Mouse (Mus musculus): ENCODE results near the gene Fkbp3. TPM values are rescaled to one million over a fixed set of nuclear protein-coding genes. Genes with fewer than 3 reads are reported as not detected.
A peak's percentile ranks its signal among the peaks of the same experiment; 100 is the strongest.
"Not testable (repeated sequence)": the region's sequence is repeated elsewhere in the genome, so short reads cannot be mapped to it uniquely, and the experiment has no call there.

Fkbp3 gene
- 283 and 288 TPM in 2 replicates for total RNA-seq (2017)

- ATAC-seq (replicated peaks; ENCODE audit: low read depth, poor library complexity, severe bottlenecking) = peak; percentile 85
Measured at GRCm38 (mm10) chr12:65073611-65074178, at the start of gene Fkbp3. TSS of gene Fkbp3 (minus strand) at chr12:65074007.

GRCm38 (mm10) chr12:65119451-65119850, 45.6 kb upstream of the Fkbp3 start:
- no peak for ATAC-seq (replicated peaks; ENCODE audit: low read depth, poor library complexity, severe bottlenecking)

- no peak for ATAC-seq (replicated peaks; ENCODE audit: low read depth, poor library complexity, severe bottlenecking)
Measured at GRCm38 (mm10) chr12:65118968-65119367, 45.2 kb upstream of the Fkbp3 start.

- ATAC-seq (replicated peaks; ENCODE audit: low read depth, poor library complexity, severe bottlenecking) = not testable (repeated sequence)
Measured at GRCm38 (mm10) chr12:65114978-65115377, 41.2 kb upstream of the Fkbp3 start.

- ATAC-seq (replicated peaks; ENCODE audit: low read depth, poor library complexity, severe bottlenecking) = no peak
Measured at GRCm38 (mm10) chr12:65113925-65114324, 40.1 kb upstream of the Fkbp3 start.

GRCm38 (mm10) chr12:65112811-65113210, 39.0 kb upstream of the Fkbp3 start:
- ATAC-seq (replicated peaks; ENCODE audit: low read depth, poor library complexity, severe bottlenecking) = no peak

- ATAC-seq (replicated peaks; ENCODE audit: low read depth, poor library complexity, severe bottlenecking) = no peak
Measured at GRCm38 (mm10) chr12:65111503-65111902, 37.7 kb upstream of the Fkbp3 start.

GRCm38 (mm10) chr12:65108746-65109145, 34.9 kb upstream of the Fkbp3 start:
- ATAC-seq (replicated peaks; ENCODE audit: low read depth, poor library complexity, severe bottlenecking) = no peak

GRCm38 (mm10) chr12:65076906-65077305, 3.1 kb upstream of the Fkbp3 start:
- no peak for ATAC-seq (replicated peaks; ENCODE audit: low read depth, poor library complexity, severe bottlenecking)

- ATAC-seq (replicated peaks; ENCODE audit: low read depth, poor library complexity, severe bottlenecking) = 0 out of 2 replicates have a peak, but pooled peaks have one; percentile 1
Measured at GRCm38 (mm10) chr12:65075733-65076310, 2.0 kb upstream of the Fkbp3 start.

GRCm38 (mm10) chr12:65075085-65075732, 1.4 kb upstream of the Fkbp3 start, which contains the start of gene Fancm:
TSS of gene Fancm (plus strand) at chr12:65075603.
- ATAC-seq (replicated peaks; ENCODE audit: low read depth, poor library complexity, severe bottlenecking) = peak; percentile 65

- ATAC-seq (replicated peaks; ENCODE audit: low read depth, poor library complexity, severe bottlenecking) = no peak
Measured at GRCm38 (mm10) chr12:65074651-65075050, 844 bp upstream of the Fkbp3 start.

- no peak for ATAC-seq (replicated peaks; ENCODE audit: low read depth, poor library complexity, severe bottlenecking)
Measured at GRCm38 (mm10) chr12:65072911-65073610, 746 bp downstream of the Fkbp3 start.

- ATAC-seq (replicated peaks; ENCODE audit: low read depth, poor library complexity, severe bottlenecking) = no peak
Measured at GRCm38 (mm10) chr12:65068409-65068808, 5.4 kb downstream of the Fkbp3 start.

- ATAC-seq (replicated peaks; ENCODE audit: low read depth, poor library complexity, severe bottlenecking) = peak; percentile 50
Measured at GRCm38 (mm10) chr12:65066234-65066633, 7.6 kb downstream of the Fkbp3 start.

GRCm38 (mm10) chr12:65065241-65065640, 8.6 kb downstream of the Fkbp3 start:
- peak; percentile 92 for ATAC-seq (replicated peaks; ENCODE audit: low read depth, poor library complexity, severe bottlenecking)

GRCm38 (mm10) chr12:65061082-65061481, 12.7 kb downstream of the Fkbp3 start:
- ATAC-seq (replicated peaks; ENCODE audit: low read depth, poor library complexity, severe bottlenecking) = no peak

GRCm38 (mm10) chr12:65058203-65058602, 15.6 kb downstream of the Fkbp3 start:
- peak; percentile 63 for ATAC-seq (replicated peaks; ENCODE audit: low read depth, poor library complexity, severe bottlenecking)

- no peak for ATAC-seq (replicated peaks; ENCODE audit: low read depth, poor library complexity, severe bottlenecking)
Measured at GRCm38 (mm10) chr12:65048799-65049198, 25.0 kb downstream of the Fkbp3 start.

GRCm38 (mm10) chr12:65037546-65037937, 36.3 kb downstream of the Fkbp3 start:
- peak; percentile 69 for ATAC-seq (replicated peaks; ENCODE audit: low read depth, poor library complexity, severe bottlenecking)
